Mouse (Mus musculus) right cerebral cortex, postnatal 25 days (tissue): ENCODE data around the gene Olfr724.
"Not testable (repeated sequence)": the region's sequence is repeated elsewhere in the genome, so short reads cannot be mapped to it uniquely, and the experiment has no call there.

ENCODE experiments used
- DNase-seq: peaks from one replicate; pipeline ENCODE4 v3.0.0; 2022

Gene Olfr724

GRCm38 (mm10) chr14:49963174-49963573 is at the start of gene Olfr724:
Gene Olfr724 (minus strand): TSS chr14:49963274.
- not testable (repeated sequence) for DNase-seq

- no peak for DNase-seq
Observed at GRCm38 (mm10) chr14:49955890-49956289, 7.2 kb downstream of the Olfr724 start.

- not testable (repeated sequence) for DNase-seq
Observed at GRCm38 (mm10) chr14:49931687-49932086, 31.4 kb downstream of the Olfr724 start, which contains the start of gene Olfr723. Gene Olfr723 (minus strand): TSS chr14:49931787.
